Mouse (Mus musculus) layer of hippocampus, adult 9-11 months (tissue): Measurements from ENCODE around the gene Efnb3.

Experiments
- DNase-seq: peaks from one replicate; pipeline ENCODE4 v3.0.0; 2022

Efnb3 gene

DNA sequence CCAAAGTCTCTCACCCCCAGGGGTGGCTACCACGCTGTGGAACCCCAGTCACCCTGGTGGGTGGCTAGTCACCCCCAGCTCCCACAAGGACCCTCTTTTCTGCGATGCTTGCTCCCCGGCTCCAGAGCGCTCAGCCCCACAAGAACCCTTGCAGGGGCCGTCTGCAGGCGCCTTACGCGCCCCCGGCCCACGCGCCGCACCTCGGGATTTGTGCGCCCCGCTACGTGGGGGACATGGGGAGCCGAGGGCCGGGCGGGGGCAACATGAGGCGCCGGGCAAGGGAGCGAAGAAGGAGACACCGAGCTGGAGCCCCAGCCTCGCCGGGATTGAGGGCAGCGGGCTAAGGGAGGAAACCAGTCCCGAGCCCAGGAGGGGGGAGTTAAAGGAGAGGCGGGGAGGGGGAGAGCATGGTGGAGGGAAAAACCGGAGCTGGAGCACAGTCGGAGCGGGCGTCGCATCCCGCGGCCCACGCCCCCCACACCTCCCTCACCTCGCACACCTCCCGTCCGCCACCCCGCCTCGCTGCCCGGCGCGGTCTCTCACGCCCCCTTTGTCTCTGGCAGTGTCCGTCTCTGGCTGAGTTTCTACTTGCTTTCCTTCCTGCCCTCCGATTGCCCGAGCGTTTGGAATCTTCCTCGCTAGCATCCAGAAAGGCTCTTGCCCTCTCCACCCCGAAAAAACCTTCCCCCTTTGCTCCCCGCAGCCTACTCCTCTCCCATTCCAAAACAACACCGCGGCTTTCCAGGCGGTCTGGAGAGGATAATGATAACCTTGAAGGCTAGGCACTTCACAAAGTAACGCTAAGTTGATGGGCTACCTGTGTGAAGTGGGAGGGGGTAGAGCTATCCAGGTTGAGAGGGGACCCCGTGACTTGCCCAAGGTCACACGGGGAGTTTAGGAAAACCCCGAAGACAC, at the start of gene Efnb3:
TSS of gene Efnb3 (minus strand) at position 355 of the 915 bp plus-strand sequence.
- DNase-seq: no peak

DNA sequence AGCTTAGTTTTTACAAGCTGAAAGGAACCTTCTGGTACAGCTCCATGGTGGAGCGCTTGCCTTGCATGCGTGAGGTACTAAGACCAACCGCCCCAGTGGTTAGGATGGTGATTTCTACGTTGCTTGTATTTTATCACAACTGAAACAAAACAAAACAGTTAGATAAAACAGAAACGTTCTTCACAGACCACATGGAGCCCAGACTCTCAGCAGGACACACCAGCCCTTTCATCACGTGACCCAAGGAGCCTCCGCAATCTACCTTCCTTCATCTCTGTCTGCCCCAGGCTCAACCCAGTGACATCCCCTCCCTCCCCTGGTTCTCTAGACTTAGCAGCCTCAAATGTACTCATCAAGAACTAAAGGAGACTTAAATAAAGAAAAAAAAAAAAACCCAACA, 49.4 kb upstream of the Efnb3 start:
- DNase-seq: no peak

DNA sequence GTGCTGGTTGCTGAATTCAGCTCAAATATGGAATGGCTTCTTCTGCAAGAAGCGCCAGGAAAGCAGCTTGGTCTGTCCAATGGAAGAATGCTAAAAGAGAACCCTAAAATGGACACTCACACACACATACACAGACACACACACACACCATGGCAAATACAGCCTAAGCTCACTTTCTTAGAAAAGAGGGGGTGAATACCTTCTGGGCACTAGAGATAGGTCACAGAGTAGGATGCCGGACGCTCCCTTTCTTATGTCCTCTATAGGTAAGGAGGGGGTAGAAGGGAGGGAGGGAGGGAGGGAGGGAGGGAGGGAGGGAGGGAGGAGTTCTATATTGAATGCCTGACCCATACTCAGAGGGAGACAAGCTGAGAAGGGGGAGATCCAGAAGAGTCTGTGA, 48.5 kb upstream of the Efnb3 start:
- no peak for DNase-seq

DNA sequence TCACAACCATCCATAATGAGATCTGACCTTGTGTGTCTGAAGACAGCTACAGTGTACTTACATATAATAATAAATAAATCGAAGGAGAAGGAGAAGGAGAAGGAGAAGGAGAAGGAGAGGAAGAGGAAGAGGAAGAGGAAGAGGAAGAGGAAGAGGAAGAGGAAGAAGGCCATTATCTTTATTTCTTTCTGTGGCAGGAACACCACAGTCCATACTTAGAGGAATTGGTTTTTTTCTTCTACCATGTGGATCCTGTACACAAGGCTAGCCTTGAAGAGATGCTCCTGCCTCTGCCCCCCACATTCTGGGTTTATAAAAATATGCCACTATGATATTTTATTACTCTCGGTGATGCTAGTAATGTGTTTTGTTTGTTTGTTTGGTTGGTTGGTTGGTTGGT, 46.8 kb upstream of the Efnb3 start:
- no peak for DNase-seq

DNA sequence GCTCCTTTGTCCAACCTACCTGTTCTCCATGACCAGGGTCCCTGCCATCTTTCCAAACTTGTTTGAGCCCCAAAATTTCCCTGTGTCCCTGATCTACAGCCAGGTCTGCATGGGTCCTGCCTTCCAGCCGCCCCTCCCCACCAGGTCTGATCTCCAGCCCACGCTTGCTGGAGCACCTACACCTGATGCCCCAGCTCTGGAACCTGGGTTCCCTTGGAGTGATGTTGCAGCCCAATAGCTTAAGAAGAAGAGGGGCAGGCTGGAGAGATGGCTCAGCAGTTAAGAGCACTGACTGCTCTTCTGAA, 46.4 kb upstream of the Efnb3 start:
- no peak for DNase-seq

DNA sequence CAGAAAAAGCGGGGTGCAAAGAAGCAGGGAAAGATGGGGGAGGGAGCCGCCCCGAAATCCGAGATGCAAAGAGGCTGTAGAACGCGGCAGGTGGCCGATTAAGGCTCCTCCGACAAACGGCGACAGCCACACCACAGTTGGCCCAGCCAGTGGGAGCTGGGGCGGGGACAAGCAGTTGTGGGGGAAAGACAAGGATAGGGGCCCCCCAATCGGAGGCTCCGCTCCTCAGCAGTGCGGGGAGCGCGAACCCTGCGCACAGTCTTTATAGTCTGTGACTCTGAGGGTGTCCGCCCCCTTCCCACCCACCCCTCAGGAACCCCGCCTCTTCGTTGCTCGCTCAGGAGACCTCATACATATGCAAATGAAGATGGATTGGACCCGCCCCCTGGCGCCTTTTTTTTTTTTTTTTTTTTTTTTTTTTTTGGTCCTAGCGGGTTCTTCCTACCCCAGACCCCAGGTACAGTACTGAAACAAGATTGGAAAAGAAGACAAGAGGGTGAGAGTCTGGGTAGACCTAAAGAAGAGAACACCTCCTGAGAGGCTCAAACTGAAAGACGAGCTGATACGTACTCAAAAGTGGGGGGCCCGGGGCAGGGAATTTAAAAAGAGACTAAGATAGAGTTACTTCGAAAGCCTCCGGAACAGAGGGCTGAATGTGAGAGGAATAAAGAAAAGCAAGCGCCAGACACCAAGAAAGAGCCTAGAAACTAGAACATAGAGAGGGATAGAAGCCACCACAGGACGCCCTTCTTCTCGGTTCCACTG, 45.9 kb upstream of the Efnb3 start, which contains the start of gene Atp1b2:
TSS of gene Atp1b2 (minus strand) at position 217 of the 765 bp plus-strand sequence.
- peak; percentile 80 for DNase-seq

DNA sequence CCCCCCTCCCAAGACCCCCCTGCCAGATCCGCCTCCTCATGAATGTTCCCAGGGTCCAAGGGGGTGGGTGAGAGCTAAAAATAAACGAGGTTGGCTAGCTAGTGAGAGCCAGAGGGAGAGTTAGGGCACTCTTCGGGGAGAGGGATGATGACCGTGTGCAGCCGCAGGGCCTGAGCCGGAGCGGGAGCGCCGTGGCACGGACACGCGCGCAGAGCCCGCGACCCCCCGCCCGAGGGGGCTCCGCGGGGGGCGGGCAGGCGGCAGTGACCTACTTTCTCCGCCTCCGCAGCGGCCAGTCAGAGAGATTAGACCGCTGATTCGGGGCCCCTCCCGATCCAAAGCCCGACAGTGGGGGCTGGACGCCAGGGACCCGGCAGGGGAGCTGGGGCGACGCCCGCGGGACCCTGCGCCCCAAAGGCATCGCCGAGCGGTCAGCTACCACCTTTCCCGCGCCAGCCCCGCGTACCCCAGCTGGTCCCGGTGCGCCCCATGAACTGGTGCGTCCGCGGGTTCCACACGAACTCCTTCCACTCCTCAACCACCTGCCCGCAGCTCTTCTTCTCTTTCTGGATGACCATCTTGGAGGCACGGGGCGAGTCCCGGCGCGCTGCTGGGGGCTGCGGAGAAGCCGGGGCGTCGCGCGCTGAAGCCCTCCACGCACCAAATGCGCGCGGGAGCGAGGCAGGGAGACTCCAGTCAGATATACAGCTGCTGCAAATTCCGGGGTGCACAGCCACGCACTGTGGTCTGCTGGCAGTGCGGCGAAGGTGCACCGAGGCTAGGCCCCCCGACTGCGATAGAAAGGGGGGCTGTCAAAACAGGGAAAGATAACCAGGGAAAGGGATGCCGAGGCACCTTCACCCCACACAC, 45.0 kb upstream of the Efnb3 start:
- no peak for DNase-seq

DNA sequence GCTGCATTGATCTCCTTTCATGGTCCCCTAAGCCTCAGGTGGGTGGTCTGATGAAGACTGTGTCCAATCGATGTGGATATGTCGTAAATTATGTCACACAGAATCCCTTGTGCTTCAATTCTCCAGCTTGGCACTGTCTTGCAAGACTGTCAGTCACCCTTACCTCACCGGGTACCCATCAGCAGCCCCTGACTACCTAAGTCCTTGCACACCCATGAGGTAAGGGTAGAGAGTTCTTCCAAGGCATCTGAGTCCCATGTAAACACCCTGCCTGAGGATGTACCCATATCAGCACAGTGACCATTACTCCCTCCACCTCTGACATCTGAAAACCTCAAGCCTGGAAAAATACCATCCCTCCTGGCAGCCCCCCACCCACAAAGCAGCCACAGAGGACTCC, 44.3 kb upstream of the Efnb3 start:
- DNase-seq: no peak

DNA sequence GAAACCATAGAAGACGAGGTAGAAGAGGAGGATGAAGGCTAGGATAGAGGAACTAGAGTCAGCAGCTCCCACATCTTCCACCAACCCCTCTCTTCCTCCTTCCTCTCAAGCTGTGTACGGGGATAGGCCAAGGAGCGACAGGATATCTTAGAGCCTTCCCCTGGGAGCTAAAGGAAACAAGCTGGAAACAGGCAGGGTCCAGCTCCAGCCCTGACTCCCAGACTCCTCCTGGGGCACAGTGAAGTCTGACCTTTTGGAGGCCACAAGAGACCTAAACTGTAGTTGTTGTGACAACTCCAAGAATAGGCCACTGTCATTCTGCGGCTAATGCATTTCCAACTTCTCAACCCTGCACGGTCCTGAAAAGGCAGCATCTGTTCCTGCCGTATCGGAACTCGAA, 43.5 kb upstream of the Efnb3 start:
- no peak for DNase-seq

DNA sequence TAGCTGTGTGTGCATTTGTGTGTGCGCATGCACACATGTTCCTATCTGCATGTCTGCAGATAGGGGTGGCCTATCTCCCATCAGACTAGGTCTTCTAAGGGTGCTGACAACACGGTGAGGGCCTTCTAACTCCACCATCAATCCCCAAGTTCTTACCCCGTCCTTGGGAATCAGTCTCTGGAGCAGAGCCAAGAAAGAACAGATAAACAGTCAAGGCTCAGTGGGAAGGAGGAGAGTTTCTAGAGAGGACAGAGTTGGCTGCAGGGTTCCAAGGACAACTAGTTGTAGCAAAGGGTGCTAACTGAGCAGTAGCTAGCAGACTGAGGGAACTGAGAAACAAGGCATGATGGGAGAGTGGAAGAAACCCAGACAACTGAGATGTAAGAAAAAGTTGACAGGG, 41.8 kb upstream of the Efnb3 start:
- no peak for DNase-seq

DNA sequence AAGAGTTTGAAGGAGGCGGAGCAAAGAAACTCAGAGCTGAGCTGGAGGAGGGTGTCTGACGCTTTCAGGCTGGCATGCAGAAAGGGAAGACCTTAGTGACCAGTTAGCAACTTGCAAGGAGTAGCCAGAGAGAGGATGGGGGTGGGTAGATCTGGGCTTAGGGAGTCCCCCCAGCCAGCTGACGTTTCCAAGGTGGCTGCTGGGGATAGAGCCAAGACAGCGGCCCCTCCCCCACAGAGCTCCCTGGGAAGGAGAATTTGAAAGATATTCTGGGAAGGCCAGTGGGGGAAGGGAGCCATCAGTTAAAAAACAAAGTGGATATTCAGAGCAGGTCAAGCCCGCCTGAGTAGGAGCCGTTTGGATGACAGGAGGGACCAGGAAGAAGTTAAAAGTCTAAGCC, 40.1 kb upstream of the Efnb3 start:
- peak; percentile 80 for DNase-seq

DNA sequence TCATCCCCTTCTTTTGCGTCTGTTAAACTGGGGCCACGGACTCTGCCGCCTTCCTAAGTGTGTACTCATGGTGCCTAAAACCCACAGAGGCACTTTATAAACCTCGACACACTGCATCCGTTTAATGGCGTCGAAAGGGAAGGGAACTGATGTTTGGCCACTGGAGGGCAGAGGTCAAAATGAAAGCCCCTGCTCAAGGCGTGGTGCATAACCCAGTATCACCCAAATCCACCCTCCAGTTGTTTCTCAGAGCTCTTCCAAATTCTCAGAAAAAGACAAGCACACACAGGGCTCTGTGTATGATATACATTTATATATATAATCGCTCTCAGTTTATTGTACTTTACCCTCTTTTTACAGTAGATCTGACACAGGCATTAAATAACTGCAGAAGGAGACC, 39.4 kb upstream of the Efnb3 start:
- DNase-seq: no peak

DNA sequence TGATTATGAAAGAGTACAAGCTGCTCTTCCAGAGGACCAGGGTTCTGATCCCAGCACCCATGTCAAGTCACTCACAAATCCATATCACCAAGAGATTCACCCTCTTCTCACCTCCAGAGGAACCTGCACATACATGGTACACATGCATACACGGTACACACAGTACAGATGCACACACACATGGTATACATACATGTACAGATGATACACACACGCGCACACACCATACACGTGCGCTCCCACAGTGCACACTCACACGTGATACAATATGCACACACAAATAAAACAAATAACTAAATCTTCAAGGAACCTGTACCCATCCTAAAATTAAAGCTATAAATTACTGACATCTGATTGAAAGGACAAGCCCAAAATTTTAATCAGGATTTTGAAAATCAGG, 34.8 kb upstream of the Efnb3 start:
- DNase-seq: no peak

DNA sequence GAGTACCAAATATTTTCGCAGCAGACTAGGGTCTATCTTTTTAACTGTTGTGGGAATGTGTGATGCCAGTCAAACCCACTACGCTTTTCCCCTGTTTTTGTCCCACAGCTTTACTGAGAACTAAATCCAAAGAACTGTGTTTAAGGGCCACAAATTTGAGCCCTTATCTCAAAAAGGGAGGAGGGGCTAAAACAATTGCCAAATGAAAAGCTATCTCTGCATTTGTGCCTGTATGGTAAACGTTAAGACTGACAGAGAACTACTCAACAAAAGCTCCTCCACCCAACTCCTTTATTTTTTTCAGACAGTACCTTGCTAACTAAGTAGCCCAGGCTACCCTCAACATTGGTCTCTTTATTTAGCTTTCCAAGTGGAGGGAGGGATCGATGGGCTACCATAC, 32.8 kb upstream of the Efnb3 start:
- DNase-seq: no peak

DNA sequence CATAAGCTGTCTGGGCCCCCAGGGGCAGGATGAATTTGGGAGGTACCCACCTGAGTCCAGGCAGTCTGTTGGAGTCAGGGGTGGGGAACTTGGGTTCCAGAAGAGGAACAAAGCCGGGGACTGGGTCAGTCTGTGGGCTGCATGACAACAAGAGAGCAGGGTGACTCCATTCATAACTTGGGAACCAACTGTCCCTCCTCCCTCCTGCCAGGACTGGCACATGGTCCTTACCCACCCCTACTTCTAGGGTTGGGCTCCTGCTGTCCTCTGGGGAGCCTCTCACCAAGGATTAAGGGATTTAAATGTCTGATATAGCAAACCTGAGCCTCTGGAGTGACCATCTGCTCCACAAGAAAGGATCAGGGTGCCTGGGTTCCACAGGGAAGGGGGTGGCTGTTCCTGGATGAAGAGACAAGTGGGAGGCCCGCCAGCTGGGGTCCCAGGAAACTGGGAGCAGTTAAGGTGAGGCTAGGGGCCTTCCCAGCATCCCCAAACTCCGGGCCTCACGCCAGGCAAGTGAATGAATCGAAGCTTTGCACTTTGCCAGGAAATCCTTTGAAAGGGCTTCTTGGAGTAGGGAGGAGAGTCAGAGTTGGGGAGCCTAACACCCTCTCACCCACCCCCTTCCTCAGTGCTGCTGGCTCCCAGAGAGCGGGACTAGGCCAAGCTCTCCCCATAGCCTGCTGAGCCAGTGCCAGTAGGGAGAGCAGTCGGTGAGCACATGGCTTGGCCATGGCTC, 32.1 kb upstream of the Efnb3 start:
- DNase-seq: peak; percentile 79

DNA sequence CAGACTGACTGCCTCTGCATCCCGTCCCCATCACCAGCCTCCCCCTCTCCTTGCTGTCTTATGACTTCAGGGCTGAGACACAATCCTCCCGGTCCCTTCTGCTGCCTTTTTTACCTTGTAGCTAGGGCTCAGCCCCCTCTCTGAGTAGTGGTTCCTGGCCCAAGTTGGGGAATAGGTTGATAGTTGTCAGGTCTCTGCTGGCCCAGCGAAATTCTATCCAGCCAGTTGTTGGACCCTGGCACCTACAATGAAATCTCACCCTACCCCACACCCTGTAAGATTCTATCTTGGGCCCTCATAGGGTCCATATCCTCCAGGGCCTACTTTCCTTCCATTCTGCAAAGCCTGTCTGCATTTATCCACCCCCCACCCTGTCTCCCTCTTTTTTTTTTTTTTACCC, 31.4 kb upstream of the Efnb3 start:
- no peak for DNase-seq

DNA sequence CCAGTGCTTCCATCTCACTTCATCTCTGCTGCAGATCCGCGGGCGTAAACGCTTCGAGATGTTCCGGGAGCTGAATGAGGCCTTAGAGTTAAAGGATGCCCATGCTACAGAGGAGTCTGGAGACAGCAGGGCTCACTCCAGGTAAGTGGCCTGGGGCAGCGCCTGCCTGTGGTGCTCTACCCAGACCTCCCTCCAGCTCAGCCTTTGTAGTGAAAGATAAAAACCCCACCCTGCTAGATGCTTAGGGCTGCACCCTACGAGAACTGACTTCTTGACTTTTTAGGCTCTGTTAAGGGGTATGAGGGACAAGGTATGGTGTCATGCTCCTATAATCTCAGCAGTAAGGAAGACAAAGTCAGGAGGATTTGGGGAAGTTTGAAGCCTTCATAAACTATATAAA, 30.6 kb upstream of the Efnb3 start:
- DNase-seq: no peak

DNA sequence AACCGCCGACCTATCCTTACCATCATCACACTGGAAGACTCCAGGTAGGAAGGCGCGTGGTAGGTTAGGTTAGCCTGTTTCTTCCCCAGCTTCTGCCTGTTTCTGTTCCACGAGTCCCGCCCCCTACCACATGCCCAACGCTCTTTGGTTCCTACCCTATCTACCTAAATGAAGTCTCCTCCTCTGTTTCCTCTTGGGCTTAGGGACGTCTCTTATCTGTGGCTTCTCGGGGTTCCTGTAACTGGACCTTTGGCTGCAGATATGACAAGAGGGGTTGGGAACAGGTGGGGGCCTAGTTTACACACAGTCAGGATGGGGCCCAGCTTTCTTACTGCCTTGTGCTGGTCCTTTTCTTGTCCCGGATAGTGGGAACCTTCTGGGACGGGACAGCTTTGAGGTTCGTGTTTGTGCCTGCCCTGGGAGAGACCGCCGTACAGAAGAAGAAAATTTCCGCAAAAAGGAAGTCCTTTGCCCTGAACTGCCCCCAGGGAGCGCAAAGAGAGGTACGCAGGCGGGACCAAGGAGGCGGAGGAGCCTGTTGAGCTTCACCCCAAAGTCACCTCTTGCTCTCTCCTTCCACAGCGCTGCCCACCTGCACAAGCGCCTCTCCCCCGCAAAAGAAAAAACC, 29.3 kb upstream of the Efnb3 start:
- DNase-seq: no peak

DNA sequence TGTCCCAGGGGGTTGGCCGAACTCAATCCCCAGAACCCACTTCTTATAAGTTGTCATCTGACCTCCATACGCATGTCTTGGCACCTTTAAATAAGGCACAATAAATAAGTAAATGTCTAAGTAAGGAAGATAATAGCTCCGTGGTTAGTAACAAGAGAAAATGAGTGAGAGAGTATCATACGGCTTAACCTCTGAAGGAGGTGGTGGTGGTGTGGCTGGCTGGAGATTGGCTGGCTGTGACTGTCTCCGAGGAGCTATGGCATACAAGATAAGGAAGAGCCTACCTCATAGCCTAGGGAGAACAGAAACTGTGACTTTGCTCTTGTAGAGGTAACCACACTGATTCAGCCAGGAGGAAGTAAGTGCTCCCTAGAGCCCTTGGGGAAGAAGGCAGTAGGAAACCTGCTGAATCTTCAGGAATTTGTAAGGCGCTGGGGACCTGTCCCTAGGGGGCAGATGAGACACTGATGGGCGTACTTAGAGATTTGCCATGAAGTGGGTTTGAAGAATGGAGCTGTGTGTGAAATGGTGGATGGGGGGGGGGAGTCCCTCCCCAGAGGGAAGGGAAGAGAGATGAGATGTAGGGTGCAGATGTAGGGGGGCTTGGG, 25.8 kb upstream of the Efnb3 start:
- no peak for DNase-seq

DNA sequence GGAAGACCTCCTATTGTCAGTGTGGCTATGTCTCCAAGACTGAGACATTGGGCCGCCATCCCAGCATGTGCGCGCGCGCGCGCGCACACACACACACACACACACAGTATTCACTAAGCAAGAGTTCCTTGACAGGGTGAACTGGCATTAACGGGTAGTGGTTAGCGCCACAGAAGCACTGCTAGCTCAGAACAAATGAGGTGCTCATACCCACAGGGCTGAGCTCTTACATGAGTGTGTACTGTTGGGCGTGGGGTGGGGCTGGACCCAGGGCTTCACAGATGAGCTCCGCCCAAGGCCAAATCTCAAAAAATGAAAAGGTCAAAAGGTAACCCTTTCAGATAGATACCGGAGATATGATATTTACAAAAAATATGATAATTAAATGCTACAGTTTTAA, 24.9 kb upstream of the Efnb3 start:
- DNase-seq: no peak

DNA sequence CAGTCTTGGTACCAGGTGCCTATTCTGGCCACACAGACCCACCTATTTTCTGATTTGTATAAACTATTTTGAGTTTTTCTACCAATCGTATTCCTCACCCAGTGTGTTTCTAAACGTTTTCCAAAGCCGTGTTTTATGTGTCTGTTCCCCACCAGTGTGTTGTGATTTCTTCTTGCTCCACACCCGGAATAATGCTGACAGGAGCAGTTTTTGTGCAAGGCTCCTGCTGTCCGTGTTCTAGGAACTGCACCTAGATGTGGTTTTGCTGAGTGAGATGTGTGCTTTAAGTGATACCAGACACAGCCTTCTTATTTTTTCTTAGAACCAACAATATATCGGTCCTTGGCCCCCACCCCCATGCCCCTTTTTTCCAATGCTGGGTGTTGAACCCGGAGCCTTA, 24.0 kb upstream of the Efnb3 start:
- DNase-seq: no peak
